Mouse (Mus musculus) thymus, adult 2 months (tissue): ENCODE measurements at regions not wholly inside any gene's neighbourhood (a gene's known extent, or its start where the extent isn't known, plus 50 kb on each side); places are given as distances from the start of the nearest gene placed in this dataset.

Source experiments
- DNase-seq: peaks from one replicate; pipeline ENCODE4 v3.0.0; 2021
- H3K27ac ChIP-seq: fragments of 200-500 bp; 2 replicates; pipeline ENCODE4 v1.5.1; 2012; ENCODE audit warnings: low read length, control low read depth; ENCODE audit not compliant: control insufficient read depth, insufficient read depth
- H3K27me3 ChIP-seq: fragments of 200-500 bp; 2 replicates; pipeline ENCODE4 v1.6.1; 2012; ENCODE audit warnings: mild to moderate bottlenecking, low read length, moderate library complexity, mixed read lengths; ENCODE audit not compliant: control insufficient read depth, insufficient read depth
- H3K36me3 ChIP-seq: fragments of 200-500 bp; 2 replicates; pipeline ENCODE4 v1.6.1; 2012; ENCODE audit warnings: mild to moderate bottlenecking, low read length, moderate library complexity; ENCODE audit not compliant: control insufficient read depth, insufficient read depth
- H3K4me1 ChIP-seq: fragments of 200-500 bp; replicated peaks from 2 replicates; pipeline ENCODE4 v1.6.1; 2012; ENCODE audit warnings: low read length; ENCODE audit not compliant: control insufficient read depth, insufficient read depth
- H3K4me3 ChIP-seq: fragments of 200-500 bp; 2 replicates; pipeline ENCODE4 v1.5.1; 2012; ENCODE audit warnings: mild to moderate bottlenecking, low read length, control low read depth, moderate library complexity; ENCODE audit not compliant: control insufficient read depth, insufficient read depth
- CTCF ChIP-seq: fragments of 200-500 bp; IDR thresholded peaks from 2 replicates; pipeline ENCODE4 v1.5.1; 2012; ENCODE audit warnings: mild to moderate bottlenecking, control low read depth, low read length, moderate library complexity, borderline replicate concordance; ENCODE audit not compliant: control insufficient read depth, poor library complexity, insufficient read depth; ENCODE audit errors: extremely low read depth
- POLR2A ChIP-seq: fragments of 200-500 bp; IDR thresholded peaks from 2 replicates; pipeline ENCODE4 v1.6.1; 2012; ENCODE audit warnings: mild to moderate bottlenecking, low read length, control low read depth, moderate library complexity; ENCODE audit not compliant: control insufficient read depth, poor library complexity, insufficient read depth; ENCODE audit errors: extremely low read depth
- WGBS: fragments of 180-500 bp; shearing (Covaris S2); methylation state at CpG from one replicate; pipeline ENCODE4 v1.1.7; 2018; 5-methylcytosine and 5-hydroxymethylcytosine counted together

DNA sequence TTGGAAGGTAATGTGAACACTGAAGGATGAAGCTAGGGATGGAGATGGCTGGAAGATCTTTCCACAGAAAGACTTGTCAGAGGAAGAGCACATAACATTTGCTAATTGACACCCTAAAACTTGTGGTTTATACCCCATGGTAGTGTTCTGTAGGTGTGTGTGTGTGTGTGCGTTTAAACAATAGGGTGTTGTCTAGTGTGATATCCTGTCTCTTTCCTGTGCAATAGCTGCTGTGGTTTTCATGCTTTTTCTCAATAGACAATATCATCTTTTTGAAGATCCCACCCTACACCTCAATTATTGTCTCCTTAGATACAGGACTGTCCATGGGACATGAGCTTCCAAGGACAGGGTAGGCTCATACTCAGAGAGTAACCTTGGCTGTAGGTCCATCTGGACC, 103.5 kb upstream of the 4933412E24Rik start:
- no peaks in the 10 kb centered on the region; the same call in 1 of the 2 replicates for H3K4me1 ChIP-seq
- no peak overlapping the region for H3K4me3 ChIP-seq
- no peak for DNase-seq
- 15% methylated on average over 1 of the region's 1 CpGs for WGBS
- no peak for TF ChIP-seq POLR2A
- TF ChIP-seq CTCF: no peak
- H3K36me3 ChIP-seq: no peaks in the 10 kb centered on the region
- H3K27ac ChIP-seq: no peak overlapping the region
- H3K27me3 ChIP-seq: no peaks in the 10 kb centered on the region

DNA sequence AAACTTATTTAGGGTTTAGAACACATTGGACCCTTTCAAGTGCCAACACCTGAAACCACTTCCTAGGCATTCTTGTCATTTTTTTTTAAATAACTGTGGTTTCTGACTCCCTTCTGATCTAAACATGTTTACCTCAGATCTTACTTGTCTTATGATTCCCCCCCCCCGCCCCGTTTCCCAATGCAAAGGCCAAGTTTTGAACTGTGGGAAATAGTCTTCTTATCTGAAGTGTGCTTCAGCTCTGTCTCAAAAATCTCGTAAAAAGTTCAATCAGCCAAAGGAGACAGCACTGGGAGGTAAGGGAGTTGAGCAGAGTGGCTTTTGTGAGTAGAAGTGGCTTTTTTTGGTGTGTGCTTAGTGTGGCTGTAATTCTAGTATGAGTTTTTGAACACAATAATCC, 95.5 kb upstream of the 4933412E24Rik start:
- no peak for DNase-seq
- TF ChIP-seq POLR2A: no peak
- TF ChIP-seq CTCF: no peak
- H3K4me3 ChIP-seq: no peak overlapping the region
- H3K27me3 ChIP-seq: no peaks in the 10 kb centered on the region
- WGBS: 5% methylated on average over 3 of the region's 3 CpGs
- no peak overlapping the region; the same call in 1 of the 2 replicates for H3K27ac ChIP-seq
- no peaks in the 10 kb centered on the region for H3K36me3 ChIP-seq
- peaks cover 3% of the 10 kb centered on the region; the same call in 1 of the 2 replicates for H3K4me1 ChIP-seq

DNA sequence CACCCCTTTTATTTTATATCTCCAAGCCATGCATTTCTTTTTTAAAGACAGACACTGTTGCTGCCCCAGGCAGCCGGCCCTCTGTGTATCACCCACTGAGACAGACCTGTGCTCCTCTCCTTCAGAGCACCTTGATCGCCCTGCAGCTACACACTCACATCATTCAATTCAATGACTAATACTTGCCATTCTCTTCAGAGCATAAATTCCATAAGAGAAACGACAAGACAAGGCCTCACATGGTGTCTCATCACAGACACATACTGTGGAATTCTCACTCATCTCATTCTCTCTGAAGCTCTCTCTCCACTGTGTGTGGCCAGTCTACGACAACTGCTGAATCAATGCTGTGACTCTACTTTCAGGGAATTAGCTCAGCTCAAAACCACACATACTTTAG, 94.6 kb upstream of the 4933412E24Rik start:
- WGBS: 92% methylated on average over 4 of the region's 4 CpGs
- Histone ChIP-seq H3K27ac (peak overlapping the region; percentile 44), H3K4me3 (no peak overlapping the region), H3K27me3 (no peaks in the 10 kb centered on the region), H3K4me1 (peaks cover 3% of the 10 kb centered on the region; the same call in 1 of the 2 replicates), H3K36me3 (no peaks in the 10 kb centered on the region)
- DNase-seq: no peak
- no peak for TF ChIP-seq POLR2A
- TF ChIP-seq CTCF: no peak

DNA sequence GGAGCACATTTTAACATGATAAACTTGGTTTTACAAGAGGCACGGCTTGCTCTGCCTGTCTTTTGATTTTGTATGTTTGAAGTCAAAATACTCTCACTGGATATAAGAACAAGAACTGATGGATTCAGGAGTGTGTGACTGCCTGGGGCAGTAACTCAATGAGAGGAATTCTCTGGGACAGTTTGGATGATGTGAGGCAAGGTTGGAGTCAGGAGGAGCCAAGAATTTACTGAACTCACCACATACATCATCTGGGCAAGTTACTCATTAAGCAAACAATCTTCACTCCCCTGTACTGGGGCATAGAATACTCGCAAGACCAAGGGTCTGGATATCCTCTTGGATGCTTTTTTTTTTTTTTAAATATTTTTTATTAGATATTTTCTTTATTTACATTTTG, 87.7 kb upstream of the 4933412E24Rik start:
- 94% methylated on average over 2 of the region's 2 CpGs for WGBS
- no peak for DNase-seq
- H3K4me3 ChIP-seq: no peak overlapping the region
- no peaks in the 10 kb centered on the region for H3K27me3 ChIP-seq
- H3K36me3 ChIP-seq: no peaks in the 10 kb centered on the region
- no peak overlapping the region for H3K27ac ChIP-seq
- H3K4me1 ChIP-seq: no peaks in the 10 kb centered on the region; the same call in 1 of the 2 replicates
- TF ChIP-seq POLR2A (no peak), CTCF (no peak)

DNA sequence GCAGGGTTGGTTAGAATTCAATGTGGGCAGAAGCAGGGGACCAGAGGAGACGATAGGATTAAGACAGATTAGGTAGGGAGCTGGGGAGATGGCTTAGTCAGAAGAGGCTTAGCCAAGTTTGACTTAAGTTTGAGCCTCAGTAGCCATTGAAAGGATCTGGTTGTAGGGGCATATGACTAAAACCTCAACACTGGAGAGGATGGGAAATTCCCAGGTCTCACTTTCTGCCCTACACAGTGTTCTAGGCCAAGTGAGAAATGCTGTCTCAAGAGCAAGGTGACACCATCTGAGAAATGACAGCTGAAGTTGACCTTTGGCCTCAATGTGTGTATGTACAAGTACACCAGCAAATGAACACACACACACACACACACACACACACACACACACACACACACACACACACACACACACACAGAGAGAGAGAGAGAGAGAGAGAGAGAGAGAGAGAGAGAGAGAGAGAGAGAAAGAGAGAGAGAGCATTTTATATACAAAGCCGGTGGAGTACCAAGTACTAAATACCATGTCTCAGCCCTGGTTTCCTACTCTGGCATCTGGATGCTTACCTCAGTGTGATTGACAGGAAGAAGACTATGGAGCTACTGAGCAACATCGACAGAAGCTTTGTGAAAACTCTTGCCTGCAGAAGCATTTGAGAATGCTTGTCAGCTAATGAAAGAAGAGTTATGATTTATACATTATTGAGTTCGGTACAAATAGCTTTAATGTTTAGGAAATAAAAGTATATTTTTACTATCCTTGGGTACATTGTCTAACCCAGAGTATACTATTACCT, 85.3 kb upstream of the 4933412E24Rik start:
- no peaks in the 10 kb centered on the region for H3K27me3 ChIP-seq
- 92% methylated on average over 4 of the region's 4 CpGs for WGBS
- H3K36me3 ChIP-seq: no peaks in the 10 kb centered on the region
- TF ChIP-seq CTCF: no peak
- no peak for TF ChIP-seq POLR2A
- H3K4me1 ChIP-seq: no peaks in the 10 kb centered on the region; the same call in 1 of the 2 replicates
- no peak for DNase-seq
- no peak overlapping the region for H3K27ac ChIP-seq
- H3K4me3 ChIP-seq: no peak overlapping the region

DNA sequence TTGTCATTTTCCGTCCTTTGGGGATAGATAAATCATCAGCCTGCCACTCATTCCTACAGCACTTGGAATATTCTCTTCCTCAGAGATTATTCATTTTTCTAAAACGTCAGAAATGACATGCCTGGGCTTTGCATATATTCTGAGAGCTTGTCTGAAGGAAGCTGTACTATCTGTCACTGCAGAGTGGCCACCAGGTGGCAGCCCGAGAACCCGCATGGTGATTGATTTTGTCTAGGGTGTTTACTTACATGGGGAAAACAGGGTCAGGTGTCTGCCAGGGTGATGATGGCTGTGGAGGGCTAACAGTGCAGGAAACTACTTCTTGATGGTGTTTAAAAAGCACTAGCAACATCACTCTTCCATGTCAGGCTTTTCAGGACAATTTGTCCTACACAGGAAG, 80.7 kb upstream of the 4933412E24Rik start:
- no peak overlapping the region for H3K27ac ChIP-seq
- H3K27me3 ChIP-seq: no peaks in the 10 kb centered on the region
- DNase-seq: peak; percentile 71
- H3K36me3 ChIP-seq: no peaks in the 10 kb centered on the region
- 23% methylated on average over 4 of the region's 4 CpGs for WGBS
- no peak overlapping the region for H3K4me3 ChIP-seq
- TF ChIP-seq POLR2A (no peak), CTCF (no peak)
- H3K4me1 ChIP-seq: no peaks in the 10 kb centered on the region; the same call in 1 of the 2 replicates

DNA sequence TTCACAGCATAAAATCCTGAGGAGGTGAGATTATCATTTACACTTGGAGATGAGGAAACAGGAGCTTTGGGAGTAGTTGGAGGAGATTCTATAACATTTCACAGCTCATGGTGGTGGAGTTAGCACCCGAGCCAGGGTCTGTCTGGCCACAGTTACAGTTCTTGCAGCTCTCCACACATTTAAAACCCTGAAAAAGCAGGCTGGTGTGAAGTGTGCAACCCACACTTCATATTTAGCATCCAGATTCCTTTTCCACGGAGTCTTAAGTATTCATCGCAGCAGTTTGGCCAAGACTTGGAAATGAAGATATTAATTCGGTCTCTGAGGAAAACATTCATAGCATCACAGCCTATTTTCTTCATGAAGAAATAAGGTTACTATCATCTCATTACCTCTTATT, 79.7 kb upstream of the 4933412E24Rik start:
- Histone ChIP-seq H3K4me1 (no peaks in the 10 kb centered on the region; the same call in 1 of the 2 replicates), H3K36me3 (no peaks in the 10 kb centered on the region), H3K27ac (no peak overlapping the region), H3K27me3 (no peaks in the 10 kb centered on the region), H3K4me3 (no peak overlapping the region)
- WGBS: 92% methylated on average over 4 of the region's 4 CpGs
- TF ChIP-seq CTCF (no peak), POLR2A (no peak)
- no peak for DNase-seq
